Mouse (Mus musculus) liver, embryonic 11.5 days (tissue): ENCODE data around the gene Abl2. TPM values are rescaled to one million over a fixed set of nuclear protein-coding genes. Genes with fewer than 3 reads are reported as not detected.
A peak's percentile ranks its signal among the peaks of the same experiment; 100 is the strongest.

Source experiments
- ATAC-seq: fragments of 200-750 bp; cut with Nextera tagmentation; replicated peaks from 2 replicates; pipeline ENCODE4 v1.8.0; 2017; ENCODE audit warnings: moderate number of reproducible peaks, mild to moderate bottlenecking, moderate TSS enrichment, moderate library complexity; ENCODE audit not compliant: low FRiP score
- DNase-seq: peaks from one replicate; pipeline ENCODE4 v3.0.0-alpha.2; 2017; ENCODE audit warnings: low spot score
- H3K27ac ChIP-seq: fragments of 300-500 bp; sonication (generic); 2 replicates; pipeline ENCODE4 v1.5.1; 2014; ENCODE audit warnings: mild to moderate bottlenecking, low read depth, low read length, control low read depth
- H3K27me3 ChIP-seq: fragments of 300-500 bp; sonication (generic); replicated peaks from 2 replicates; pipeline ENCODE4 v1.6.1; 2014; ENCODE audit warnings: low read length, mixed read lengths; ENCODE audit not compliant: control insufficient read depth, insufficient read depth
- H3K36me3 ChIP-seq: fragments of 300-500 bp; sonication (generic); 2 replicates; pipeline ENCODE4 v1.6.1; 2014; ENCODE audit warnings: mild to moderate bottlenecking, low read length, moderate library complexity, mixed read lengths; ENCODE audit not compliant: control insufficient read depth, insufficient read depth
- H3K4me1 ChIP-seq: fragments of 300-500 bp; sonication (generic); replicated peaks from 2 replicates; pipeline ENCODE4 v1.6.1; 2014; ENCODE audit warnings: low read length, mixed read lengths; ENCODE audit not compliant: control insufficient read depth, insufficient read depth
- H3K4me2 ChIP-seq: fragments of 300-500 bp; sonication (generic); 2 replicates; pipeline ENCODE4 v1.6.1; 2014; ENCODE audit warnings: mild to moderate bottlenecking, control low read depth, moderate library complexity
- H3K4me3 ChIP-seq: fragments of 300-500 bp; sonication (generic); 2 replicates; pipeline ENCODE4 v1.5.1; 2014; ENCODE audit warnings: low read depth, low read length, control low read depth
- H3K9ac ChIP-seq: fragments of 300-500 bp; sonication (generic); 2 replicates; pipeline ENCODE4 v1.6.1; 2014; ENCODE audit warnings: low read depth, low read length, control low read depth
- H3K9me3 ChIP-seq: fragments of 300-500 bp; sonication (generic); 2 replicates; pipeline ENCODE4 v1.6.1; 2016; ENCODE audit warnings: low read length, inconsistent platforms, mixed read lengths; ENCODE audit not compliant: control insufficient read depth
- WGBS: fragments of 180-500 bp; shearing (Covaris S2); extraction: QIAGEN DNeasy Blood & Tissue Kit; methylation state at CpG from one replicate; pipeline ENCODE4 v1.1.7; 2014; 5-methylcytosine and 5-hydroxymethylcytosine counted together
- polyA plus RNA-seq: library from polyadenylated mRNA; unstranded; fragments of >200 nt; fragmentation: Nextera tagmentation; extraction: Ambion mirVana; gene quantifications from 2 replicates; pipeline ENCODE4 v1.2.1, GENCODE M21; 2014

Abl2 gene
- polyA plus RNA-seq, 1 experiment from 2014 or later, result 4.0 TPM

- Histone ChIP-seq H3K27ac (no peak overlapping the region), H3K4me1 (no peaks in the 10 kb centered on the region), H3K4me2 (no peak overlapping the region), H3K9me3 (no peaks in the 10 kb centered on the region), H3K9ac (no peak overlapping the region), H3K36me3 (no peaks in the 10 kb centered on the region), H3K4me3 (no peak overlapping the region), H3K27me3 (no peaks in the 10 kb centered on the region)
- WGBS, result 90% methylated on average over 4 of the region's 4 CpGs
- no peak for ATAC-seq
- DNase-seq, result no peak
Observed at GRCm38 (mm10) chr1:156597089-156597488, 38.5 kb downstream of the Abl2 start.

GRCm38 (mm10) chr1:156602545-156602944, 44.0 kb downstream of the Abl2 start:
- Histone ChIP-seq H3K4me2 (no peak overlapping the region), H3K27ac (no peak overlapping the region), H3K27me3 (no peaks in the 10 kb centered on the region), H3K36me3 (no peaks in the 10 kb centered on the region), H3K9me3 (no peaks in the 10 kb centered on the region), H3K4me1 (no peaks in the 10 kb centered on the region), H3K4me3 (no peak overlapping the region), H3K9ac (no peak overlapping the region)
- no peak for DNase-seq
- ATAC-seq, result no peak
- WGBS, result 74% methylated on average over 3 of the region's 3 CpGs

- WGBS, result 75% methylated on average over 12 of the region's 12 CpGs
- no peak overlapping the region for H3K9ac ChIP-seq
Observed at GRCm38 (mm10) chr1:156605094-156605866, 46.7 kb downstream of the Abl2 start.

GRCm38 (mm10) chr1:156605940-156606339, 47.4 kb downstream of the Abl2 start:
- DNase-seq, result no peak
- no peak overlapping the region for H3K9ac ChIP-seq
- H3K4me2 ChIP-seq, result no peak overlapping the region
- no peak for ATAC-seq
- no peaks in the 10 kb centered on the region for H3K27me3 ChIP-seq
- peaks cover 10% of the 10 kb centered on the region; the same call in 1 of the 2 replicates for H3K4me1 ChIP-seq
- no peak overlapping the region for H3K4me3 ChIP-seq
- no peak overlapping the region for H3K27ac ChIP-seq
- 75% methylated on average over 2 of the region's 2 CpGs for WGBS
- H3K36me3 ChIP-seq, result no peaks in the 10 kb centered on the region
- no peaks in the 10 kb centered on the region for H3K9me3 ChIP-seq

More at GRCm38 (mm10) chr1:156605094-156605866, 46.7 kb downstream of the Abl2 start:
- Histone ChIP-seq H3K36me3 (no peaks in the 10 kb centered on the region), H3K4me1 (peaks cover 10% of the 10 kb centered on the region; the same call in 1 of the 2 replicates), H3K9me3 (no peaks in the 10 kb centered on the region), H3K27me3 (no peaks in the 10 kb centered on the region), H3K27ac (no peak overlapping the region), H3K4me2 (no peak overlapping the region), H3K4me3 (no peak overlapping the region)
- ATAC-seq (no peak; the same call in 1 of the 2 replicates), DNase-seq (no peak)

- Histone ChIP-seq H3K4me3 (no peak overlapping the region), H3K9ac (no peak overlapping the region), H3K9me3 (no peaks in the 10 kb centered on the region), H3K4me2 (no peak overlapping the region), H3K27ac (no peak overlapping the region), H3K36me3 (no peaks in the 10 kb centered on the region), H3K27me3 (no peaks in the 10 kb centered on the region), H3K4me1 (peaks cover 10% of the 10 kb centered on the region; the same call in 1 of the 2 replicates)
- WGBS, result 92% methylated on average over 2 of the region's 2 CpGs
- ATAC-seq, result no peak
- DNase-seq, result no peak
Observed at GRCm38 (mm10) chr1:156608496-156608895, 49.9 kb downstream of the Abl2 start.

GRCm38 (mm10) chr1:156610257-156610656, 51.7 kb downstream of the Abl2 start:
- H3K36me3 ChIP-seq, result no peaks in the 10 kb centered on the region
- no peak for DNase-seq

GRCm38 (mm10) chr1:156613855-156614530, 55.4 kb downstream of the Abl2 start:
- DNase-seq (no peak), ATAC-seq (no peak)
- H3K27me3 ChIP-seq, result no peaks in the 10 kb centered on the region
- WGBS, result 31% methylated on average over 9 of the region's 9 CpGs
- no peaks in the 10 kb centered on the region for H3K9me3 ChIP-seq
- no peak overlapping the region for H3K27ac ChIP-seq
- H3K4me1 ChIP-seq, result peaks cover 33% of the 10 kb centered on the region
- H3K4me3 ChIP-seq, result no peak overlapping the region
- no peaks in the 10 kb centered on the region for H3K36me3 ChIP-seq
- no peak overlapping the region for H3K9ac ChIP-seq
- no peak overlapping the region for H3K4me2 ChIP-seq

More at GRCm38 (mm10) chr1:156610257-156610656, 51.7 kb downstream of the Abl2 start:
- Histone ChIP-seq H3K4me2 (0 out of 2 replicates have a peak overlapping the region, but pooled peaks have one; percentile 16), H3K9ac (no peak overlapping the region), H3K27me3 (no peaks in the 10 kb centered on the region), H3K4me3 (no peak overlapping the region), H3K4me1 (peaks cover 18% of the 10 kb centered on the region), H3K27ac (no peak overlapping the region), H3K9me3 (no peaks in the 10 kb centered on the region)
- WGBS, result 47% methylated on average over 1 of the region's 1 CpGs
- peak; percentile 56 for ATAC-seq

- DNase-seq (no peak), ATAC-seq (no peak)
- Histone ChIP-seq H3K4me2 (no peak overlapping the region; the same call in 1 of the 2 replicates), H3K4me1 (peaks cover 26% of the 10 kb centered on the region), H3K4me3 (no peak overlapping the region), H3K27ac (0 out of 2 replicates have a peak overlapping the region, but pooled peaks have one; percentile 84), H3K9ac (no peak overlapping the region), H3K9me3 (no peaks in the 10 kb centered on the region), H3K36me3 (no peaks in the 10 kb centered on the region), H3K27me3 (no peaks in the 10 kb centered on the region)
- WGBS, result 80% methylated on average over 1 of the region's 1 CpGs
Observed at GRCm38 (mm10) chr1:156614710-156615109, 56.1 kb downstream of the Abl2 start.
